Mouse (Mus musculus) liver, embryonic 12.5 days (tissue): ENCODE data around the gene Dpp6. TPM values are rescaled to one million over a fixed set of nuclear protein-coding genes. Genes with fewer than 3 reads are reported as not detected.

Experiments used
- ATAC-seq: fragments of 200-750 bp; cut with Nextera tagmentation; 2 replicates; pipeline ENCODE4 v1.8.0; 2017; ENCODE audit warnings: moderate number of reproducible peaks, mild to moderate bottlenecking, moderate library complexity
- H3K27ac ChIP-seq: fragments of 300-500 bp; sonication (generic); 2 replicates; pipeline ENCODE4 v1.5.1; 2016; ENCODE audit warnings: mild to moderate bottlenecking
- H3K27me3 ChIP-seq: fragments of 300-500 bp; sonication (generic); replicated peaks from 2 replicates; pipeline ENCODE4 v1.6.1; 2016; ENCODE audit warnings: mild to moderate bottlenecking, moderate library complexity
- H3K36me3 ChIP-seq: fragments of 300-500 bp; sonication (generic); 2 replicates; pipeline ENCODE4 v1.6.1; 2016; ENCODE audit warnings: mild to moderate bottlenecking, moderate library complexity
- H3K4me1 ChIP-seq: fragments of 300-500 bp; sonication (generic); 2 replicates; pipeline ENCODE4 v1.6.1; 2016
- H3K4me2 ChIP-seq: fragments of 300-500 bp; sonication (generic); 2 replicates; pipeline ENCODE4 v1.6.1; 2016; ENCODE audit warnings: mild to moderate bottlenecking, moderate library complexity
- H3K4me3 ChIP-seq: fragments of 300-500 bp; sonication (generic); 2 replicates; pipeline ENCODE4 v1.5.1; 2016; ENCODE audit warnings: mild to moderate bottlenecking, moderate library complexity
- H3K9ac ChIP-seq: fragments of 300-500 bp; sonication (generic); 2 replicates; pipeline ENCODE4 v1.6.1; 2016; ENCODE audit warnings: mild to moderate bottlenecking, moderate library complexity
- H3K9me3 ChIP-seq: fragments of 300-500 bp; sonication (generic); replicated peaks from 2 replicates; pipeline ENCODE4 v1.6.1; 2016; ENCODE audit warnings: mild to moderate bottlenecking, moderate library complexity
- WGBS: fragments of 180-500 bp; shearing (Covaris S2); methylation state at CpG from one replicate; pipeline ENCODE4 v1.1.7; 2016; ENCODE audit not compliant: insufficient replicate concordance; 5-methylcytosine and 5-hydroxymethylcytosine counted together
- polyA plus RNA-seq: library from polyadenylated mRNA; unstranded; fragments of >200 nt; fragmentation: Nextera tagmentation; extraction: Ambion mirVana; gene quantifications from 2 replicates; pipeline ENCODE4 v1.2.1, GENCODE M21; 2016

Dpp6 gene
- polyA plus RNA-seq, 1 experiment from 2014 or later, result 0.67 TPM

DNA sequence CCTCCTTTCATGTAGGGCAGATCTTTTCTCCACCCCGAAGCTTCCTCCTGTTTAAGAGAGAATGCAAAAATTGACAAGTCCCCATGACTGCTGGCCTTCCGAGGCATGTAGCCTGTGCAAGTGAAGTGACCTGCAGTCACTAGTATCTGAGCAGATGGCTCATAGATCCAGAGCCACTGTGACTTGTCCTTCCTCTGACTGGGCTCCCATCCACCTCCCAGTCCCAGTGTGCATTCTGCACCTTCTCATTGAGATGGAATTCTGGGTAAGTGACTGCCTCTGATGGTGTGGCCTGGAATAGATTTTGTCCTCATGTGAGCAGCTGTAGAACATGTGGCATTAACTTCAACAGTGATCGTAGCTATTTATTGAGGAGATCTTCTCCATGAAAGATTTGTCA lies 430.8 kb downstream of the Dpp6 start:
- Histone ChIP-seq H3K9ac (no peak overlapping the region), H3K27me3 (no peaks in the 10 kb centered on the region), H3K27ac (no peak overlapping the region), H3K36me3 (no peaks in the 10 kb centered on the region), H3K4me3 (no peak overlapping the region), H3K9me3 (no peaks in the 10 kb centered on the region), H3K4me1 (no peaks in the 10 kb centered on the region), H3K4me2 (no peak overlapping the region)
- WGBS, result 62% methylated on average over 3 of the region's 3 CpGs
- no peak for ATAC-seq

DNA sequence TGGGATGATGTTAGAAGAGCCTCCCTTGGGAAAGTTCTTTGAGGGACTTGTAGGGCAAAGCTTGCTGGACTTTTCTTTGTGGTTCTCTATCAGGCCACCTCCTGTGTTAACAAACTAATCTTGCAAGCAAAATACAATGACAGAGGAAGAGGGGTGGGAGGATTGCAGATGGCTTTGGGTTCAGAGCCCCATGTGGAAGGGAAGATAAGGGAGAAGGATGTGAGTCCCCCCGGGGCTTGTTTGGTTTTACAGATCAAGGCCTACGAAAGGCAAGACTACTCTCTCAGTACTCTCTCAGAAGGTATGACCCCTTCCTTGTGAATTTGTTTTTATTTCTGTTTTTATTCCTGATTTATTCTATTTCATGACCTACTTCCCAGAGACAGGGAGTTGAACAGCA lies 431.7 kb downstream of the Dpp6 start:
- ATAC-seq, result no peak
- Histone ChIP-seq H3K9ac (no peak overlapping the region), H3K4me1 (no peaks in the 10 kb centered on the region), H3K27ac (no peak overlapping the region), H3K4me2 (no peak overlapping the region), H3K4me3 (no peak overlapping the region), H3K36me3 (no peaks in the 10 kb centered on the region), H3K9me3 (no peaks in the 10 kb centered on the region), H3K27me3 (no peaks in the 10 kb centered on the region)
- 6% methylated on average over 2 of the region's 2 CpGs for WGBS

DNA sequence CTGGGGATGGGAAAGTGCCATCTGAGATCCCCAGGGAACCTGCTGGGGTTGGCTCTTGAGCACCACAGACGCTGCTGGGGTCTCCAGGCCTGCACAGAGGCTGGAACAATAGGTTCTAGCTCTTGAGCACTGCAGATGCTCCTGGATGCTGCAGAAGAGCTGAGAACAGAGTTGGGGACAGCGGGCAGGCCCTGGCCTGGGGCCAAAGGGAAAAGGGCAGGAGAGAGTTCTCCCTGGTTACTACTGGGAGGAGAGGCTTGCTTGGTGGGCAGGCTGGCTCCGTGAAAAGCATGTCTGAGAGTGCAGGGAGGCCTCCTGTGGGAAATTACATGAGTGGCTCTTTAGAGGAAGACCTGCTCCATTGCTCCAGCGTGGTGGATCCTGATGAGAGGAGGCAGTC lies 432.9 kb downstream of the Dpp6 start:
- Histone ChIP-seq H3K27me3 (no peaks in the 10 kb centered on the region), H3K27ac (no peak overlapping the region), H3K9ac (no peak overlapping the region), H3K4me2 (no peak overlapping the region), H3K4me1 (no peaks in the 10 kb centered on the region), H3K9me3 (no peaks in the 10 kb centered on the region), H3K36me3 (no peaks in the 10 kb centered on the region), H3K4me3 (no peak overlapping the region)
- no peak for ATAC-seq
- 60% methylated on average over 4 of the region's 4 CpGs for WGBS

DNA sequence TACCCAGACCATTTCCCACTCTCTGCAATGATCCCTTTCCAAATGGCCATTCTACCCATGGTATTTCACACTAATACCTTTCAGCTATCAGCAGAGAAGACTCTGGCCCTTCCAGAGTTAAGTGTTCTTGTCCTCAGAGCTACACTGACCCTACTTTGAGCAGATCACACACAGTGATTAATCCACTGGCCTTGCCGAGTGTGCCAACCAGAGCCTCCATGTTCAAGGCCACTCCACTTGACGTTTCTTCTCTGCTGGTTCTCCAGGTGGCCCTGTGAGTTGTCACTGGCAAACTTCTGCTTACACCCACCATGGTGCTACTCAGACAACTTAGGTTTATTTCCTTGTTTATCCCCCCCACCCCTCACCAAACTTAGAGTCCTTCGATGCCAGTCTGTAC lies 433.9 kb downstream of the Dpp6 start:
- H3K27ac ChIP-seq, result no peak overlapping the region
- H3K4me1 ChIP-seq, result no peaks in the 10 kb centered on the region
- no peaks in the 10 kb centered on the region for H3K9me3 ChIP-seq
- no peak overlapping the region for H3K4me3 ChIP-seq
- no peaks in the 10 kb centered on the region for H3K27me3 ChIP-seq
- ATAC-seq, result no peak
- 66% methylated on average over 3 of the region's 3 CpGs for WGBS
- no peak overlapping the region for H3K4me2 ChIP-seq
- H3K36me3 ChIP-seq, result no peaks in the 10 kb centered on the region
- H3K9ac ChIP-seq, result no peak overlapping the region

DNA sequence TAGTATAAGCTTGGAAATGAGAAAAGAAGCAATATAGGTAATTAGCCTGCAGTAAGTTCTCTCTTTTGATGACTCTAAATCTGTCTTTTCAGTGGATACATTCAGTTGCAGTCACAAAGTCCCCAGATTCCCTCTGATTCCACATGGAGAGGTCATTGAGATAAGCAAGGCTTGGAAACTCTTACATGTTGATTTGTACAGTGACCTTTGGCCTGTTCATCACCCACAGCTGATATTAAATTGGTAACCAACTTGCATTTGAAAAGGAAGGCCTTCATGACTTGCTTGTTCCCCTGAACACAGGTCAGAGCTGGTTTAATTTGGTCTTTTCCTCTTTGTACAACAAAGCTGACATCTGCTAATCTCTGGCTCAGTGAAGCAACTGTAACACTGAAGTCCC lies 434.4 kb downstream of the Dpp6 start:
- Histone ChIP-seq H3K4me1 (no peaks in the 10 kb centered on the region), H3K9ac (no peak overlapping the region), H3K27me3 (no peaks in the 10 kb centered on the region), H3K4me3 (no peak overlapping the region), H3K9me3 (no peaks in the 10 kb centered on the region), H3K4me2 (no peak overlapping the region), H3K36me3 (no peaks in the 10 kb centered on the region), H3K27ac (no peak overlapping the region)
- no peak for ATAC-seq

DNA sequence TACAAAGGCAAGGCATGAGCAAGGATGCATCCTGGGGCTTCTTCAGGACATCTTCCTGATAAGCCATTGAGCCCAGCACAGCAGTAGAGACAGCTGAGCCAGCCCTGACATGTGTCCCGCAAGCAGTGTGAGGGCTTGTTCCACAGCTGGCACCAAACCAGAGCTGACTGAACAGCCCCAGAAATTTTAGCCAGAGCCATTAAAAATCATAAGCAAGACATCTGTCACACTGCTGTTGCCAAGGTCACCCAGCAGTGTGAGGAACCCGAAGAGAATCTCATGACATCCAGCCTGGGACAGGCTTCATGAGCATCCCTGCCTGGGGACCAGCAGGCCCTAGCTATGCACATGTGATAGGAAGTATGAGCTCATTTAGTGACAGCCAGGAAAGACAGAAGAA lies 438.2 kb downstream of the Dpp6 start:
- H3K4me3 ChIP-seq, result no peak overlapping the region
- 75% methylated on average over 2 of the region's 2 CpGs for WGBS
- no peaks in the 10 kb centered on the region for H3K9me3 ChIP-seq
- no peaks in the 10 kb centered on the region for H3K27me3 ChIP-seq
- no peaks in the 10 kb centered on the region for H3K4me1 ChIP-seq
- H3K9ac ChIP-seq, result no peak overlapping the region
- H3K27ac ChIP-seq, result no peak overlapping the region
- H3K36me3 ChIP-seq, result no peaks in the 10 kb centered on the region
- no peak overlapping the region for H3K4me2 ChIP-seq
- no peak for ATAC-seq

DNA sequence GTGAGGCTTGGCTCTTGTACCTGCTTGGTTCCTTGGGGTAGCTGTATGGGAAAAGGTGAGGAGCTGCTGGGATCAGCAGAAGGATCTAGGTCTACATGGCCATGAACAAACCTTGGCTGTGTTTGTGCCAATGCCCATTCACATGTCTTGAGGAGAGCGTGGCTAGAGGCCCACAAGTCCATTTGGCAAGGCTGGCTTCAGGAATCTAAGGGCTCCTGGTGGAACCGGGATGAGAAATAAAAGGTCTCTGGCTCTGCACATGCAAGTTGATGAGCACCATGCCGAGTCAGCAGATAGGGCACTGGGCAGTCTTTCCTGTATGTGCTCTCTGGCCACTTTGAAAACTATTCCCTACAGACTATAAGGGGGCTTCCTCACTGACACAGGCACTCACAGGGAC lies 441.6 kb downstream of the Dpp6 start:
- 55% methylated on average over 3 of the region's 3 CpGs for WGBS
- Histone ChIP-seq H3K27ac (no peak overlapping the region), H3K4me2 (no peak overlapping the region), H3K4me1 (no peaks in the 10 kb centered on the region), H3K27me3 (peaks cover 14% of the 10 kb centered on the region; the same call in 1 of the 2 replicates), H3K9me3 (no peaks in the 10 kb centered on the region), H3K4me3 (no peak overlapping the region), H3K9ac (no peak overlapping the region), H3K36me3 (no peaks in the 10 kb centered on the region)
- no peak for ATAC-seq

DNA sequence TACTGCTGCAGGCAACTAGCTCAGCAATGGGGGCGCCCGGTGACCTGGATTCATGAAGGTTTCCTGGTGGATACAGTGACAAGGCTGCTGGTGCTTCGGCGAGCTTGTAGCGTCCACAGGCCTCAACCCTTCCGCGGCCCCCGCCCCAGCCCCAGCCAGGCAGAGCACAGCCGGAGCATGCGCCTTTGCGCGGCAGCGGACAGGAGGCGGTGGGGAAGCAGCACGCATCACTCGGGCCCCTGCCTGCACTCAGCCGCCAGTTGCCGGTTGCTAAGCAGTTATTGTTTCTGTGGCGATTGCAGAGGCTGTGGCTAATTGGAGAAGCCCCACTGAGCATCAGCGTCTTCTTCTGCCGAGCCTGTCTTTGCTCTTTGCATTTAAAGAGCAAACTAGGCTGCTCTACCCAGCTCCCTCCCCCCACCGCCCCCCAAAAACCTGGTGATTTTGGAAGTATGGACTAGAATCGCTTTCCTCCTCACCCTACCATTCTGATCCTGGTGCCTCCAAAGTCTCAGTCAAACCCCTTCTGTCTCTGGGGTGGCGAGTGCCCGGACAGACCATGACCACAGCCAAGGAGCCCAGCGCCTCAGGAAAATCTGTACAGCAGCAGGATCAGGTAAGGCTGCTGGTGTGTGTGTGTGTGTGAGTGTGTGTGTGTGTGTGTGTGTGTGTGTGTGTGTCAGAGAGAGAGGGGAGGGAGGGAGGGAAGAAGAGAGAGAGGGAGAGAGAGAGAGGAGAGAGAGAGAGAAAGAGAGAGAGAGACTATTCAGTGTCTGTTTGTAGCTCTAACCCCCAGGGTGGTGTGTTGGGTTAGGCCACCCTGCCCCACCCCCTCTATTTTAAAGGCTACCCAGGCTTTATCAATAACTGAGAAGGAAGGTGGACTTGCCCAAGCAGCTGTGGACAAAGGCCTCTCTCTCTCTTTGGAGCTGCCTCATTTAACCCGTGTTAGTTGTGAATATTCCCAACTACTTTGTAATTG lies 445.0 kb downstream of the Dpp6 start:
- no peak for ATAC-seq

DNA sequence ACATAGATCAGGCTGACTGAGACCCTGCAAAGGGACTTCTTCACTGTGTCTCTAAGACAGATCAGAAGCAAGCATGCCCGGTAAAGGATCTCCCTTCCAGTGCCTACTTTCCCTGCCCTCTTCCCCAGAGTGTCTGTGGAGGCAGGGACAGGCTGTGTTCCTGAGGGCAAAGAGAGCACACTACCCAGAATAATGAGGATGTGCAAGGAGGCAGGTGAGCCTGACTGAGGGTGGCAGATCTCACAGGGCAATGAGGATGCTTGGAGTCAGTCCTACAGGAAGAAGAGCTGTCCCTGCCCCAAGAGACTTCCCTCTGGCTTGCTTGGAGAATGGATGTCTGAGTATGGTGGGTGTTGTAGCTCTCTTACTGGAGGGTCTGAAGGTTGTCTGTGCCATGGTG lies 445.7 kb downstream of the Dpp6 start:
- Histone ChIP-seq H3K4me2 (no peak overlapping the region), H3K9ac (no peak overlapping the region), H3K27me3 (peaks cover 14% of the 10 kb centered on the region; the same call in 1 of the 2 replicates), H3K4me1 (no peaks in the 10 kb centered on the region), H3K27ac (no peak overlapping the region), H3K4me3 (no peak overlapping the region), H3K9me3 (no peaks in the 10 kb centered on the region), H3K36me3 (no peaks in the 10 kb centered on the region)
- WGBS, result 65% methylated on average over 1 of the region's 1 CpGs
- no peak for ATAC-seq

More for the DNA sequence above, 445.0 kb downstream of the Dpp6 start:
- no peak overlapping the region for H3K27ac ChIP-seq
- peaks cover 14% of the 10 kb centered on the region; the same call in 1 of the 2 replicates for H3K27me3 ChIP-seq
- H3K9ac ChIP-seq, result no peak overlapping the region
- no peaks in the 10 kb centered on the region for H3K9me3 ChIP-seq
- no peak overlapping the region for H3K4me3 ChIP-seq
- WGBS, result 13% methylated on average over 27 of the region's 27 CpGs
- H3K36me3 ChIP-seq, result no peaks in the 10 kb centered on the region
- H3K4me2 ChIP-seq, result peak overlapping the region; percentile 28
- no peaks in the 10 kb centered on the region for H3K4me1 ChIP-seq

DNA sequence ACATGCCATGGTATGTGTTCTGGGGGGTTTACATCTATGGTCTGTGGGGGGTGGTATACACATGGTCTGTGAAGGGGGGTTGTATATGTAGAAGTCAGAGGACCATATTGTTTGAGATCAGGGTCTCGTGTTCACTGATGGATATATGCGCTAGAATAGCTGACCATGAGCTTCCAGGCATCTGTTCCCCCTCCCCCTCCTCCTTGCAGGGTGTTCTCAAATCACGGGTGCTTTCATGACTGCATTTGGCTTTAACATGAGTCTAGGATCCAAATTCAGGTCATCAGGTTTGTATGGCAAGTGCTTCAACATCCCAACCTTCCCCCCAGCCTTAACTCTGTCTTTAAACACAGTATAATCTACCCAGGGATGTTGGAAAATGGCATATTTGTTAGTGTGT lies 448.3 kb downstream of the Dpp6 start:
- H3K4me1 ChIP-seq, result no peaks in the 10 kb centered on the region
- H3K9me3 ChIP-seq, result no peaks in the 10 kb centered on the region
- no peak overlapping the region for H3K4me2 ChIP-seq
- H3K27ac ChIP-seq, result no peak overlapping the region
- H3K9ac ChIP-seq, result no peak overlapping the region
- WGBS, result 68% methylated on average over 3 of the region's 3 CpGs
- no peak overlapping the region for H3K4me3 ChIP-seq
- H3K27me3 ChIP-seq, result peaks cover 14% of the 10 kb centered on the region; the same call in 1 of the 2 replicates
- H3K36me3 ChIP-seq, result no peaks in the 10 kb centered on the region
- ATAC-seq, result no peak

DNA sequence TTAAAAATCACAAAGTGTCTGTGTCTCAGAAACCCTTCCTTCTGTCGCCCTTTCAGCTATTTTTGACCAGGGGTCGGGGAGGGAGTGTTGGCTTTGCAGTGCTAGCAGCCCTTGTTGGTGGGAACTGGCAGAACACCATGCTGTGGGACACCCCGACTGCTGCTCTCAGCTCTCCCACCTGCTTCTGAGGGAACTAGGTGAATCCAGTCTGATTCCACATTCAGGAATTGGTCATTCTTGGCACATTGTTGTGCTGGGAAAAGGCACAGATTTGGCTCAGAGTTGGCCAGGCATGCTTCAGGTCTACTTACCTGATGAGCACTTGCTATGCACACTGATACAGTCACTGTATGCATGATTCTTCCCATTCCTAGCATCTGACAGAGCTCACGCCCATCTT lies 454.3 kb downstream of the Dpp6 start:
- 47% methylated on average over 4 of the region's 4 CpGs for WGBS
- ATAC-seq, result no peak

DNA sequence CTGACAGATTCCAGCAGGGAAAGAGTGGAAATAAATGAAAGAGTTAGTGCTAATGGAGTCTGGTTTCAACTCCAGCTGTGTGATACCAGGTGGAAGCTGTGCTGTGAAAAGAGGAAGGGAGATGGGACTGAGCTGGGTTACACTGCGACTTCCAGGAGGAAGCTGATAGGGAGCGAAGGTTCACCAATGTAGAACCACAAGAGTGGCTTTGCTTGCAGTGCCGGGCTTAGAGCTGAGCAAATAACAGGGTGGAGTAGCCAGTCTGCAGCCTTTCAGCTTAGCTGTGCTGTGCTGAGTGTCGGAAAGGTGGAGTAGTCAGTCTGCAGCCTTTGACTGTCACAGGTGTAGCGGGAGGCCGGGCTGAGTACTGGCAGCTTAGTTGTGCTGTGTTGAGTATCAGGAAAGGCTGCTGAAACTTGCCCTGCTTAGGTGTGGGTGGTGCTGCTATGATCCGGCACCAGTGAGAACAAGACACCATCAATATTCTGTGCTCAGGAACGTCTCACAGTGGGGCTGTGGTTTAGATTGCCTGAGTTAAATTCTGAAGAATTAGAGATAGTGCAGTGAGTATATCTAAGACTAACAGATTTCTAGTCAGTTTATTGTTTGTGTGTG lies 457.9 kb downstream of the Dpp6 start:
- H3K9me3 ChIP-seq, result no peaks in the 10 kb centered on the region
- H3K4me2 ChIP-seq, result no peak overlapping the region
- no peak overlapping the region for H3K27ac ChIP-seq
- H3K4me3 ChIP-seq, result no peak overlapping the region
- no peaks in the 10 kb centered on the region for H3K27me3 ChIP-seq
- ATAC-seq, result no peak
- no peak overlapping the region for H3K9ac ChIP-seq
- H3K4me1 ChIP-seq, result no peaks in the 10 kb centered on the region
- H3K36me3 ChIP-seq, result no peaks in the 10 kb centered on the region
- 26% methylated on average over 8 of the region's 8 CpGs for WGBS

More for the DNA sequence above, 454.3 kb downstream of the Dpp6 start:
- H3K4me2 ChIP-seq, result no peak overlapping the region
- no peak overlapping the region for H3K4me3 ChIP-seq
- H3K27ac ChIP-seq, result no peak overlapping the region
- no peaks in the 10 kb centered on the region for H3K36me3 ChIP-seq
- no peaks in the 10 kb centered on the region for H3K4me1 ChIP-seq
- H3K27me3 ChIP-seq, result no peaks in the 10 kb centered on the region
- H3K9me3 ChIP-seq, result no peaks in the 10 kb centered on the region
- H3K9ac ChIP-seq, result no peak overlapping the region
